Mouse (Mus musculus) heart, embryonic 14.5 days (tissue): Measurements from ENCODE around the gene Efcab5. TPM values are rescaled to one million over a fixed set of nuclear protein-coding genes. Genes with fewer than 3 reads are reported as not detected.
A peak's percentile ranks its signal among the peaks of the same experiment; 100 is the strongest.

Experiments used
- ATAC-seq: fragments of 200-750 bp; cut with Nextera tagmentation; 2 replicates; pipeline ENCODE4 v1.8.0; 2017; ENCODE audit warnings: low read depth, moderate TSS enrichment; ENCODE audit not compliant: insufficient number of reproducible peaks, insufficient read depth, low FRiP score
- H3K27ac ChIP-seq, 2 experiments: fragments of 200-500 bp in 1 of 2; fragments of 300-500 bp in 1 of 2; sonication (generic) in 1 of 2; replicated peaks in 1 of 2; 2 replicates each; pipeline ENCODE4 v1.5.1; 2012 to 2014; ENCODE audit warnings: low read depth in 2 of 2, low read length in 2 of 2, control low read depth in 1 of 2, mild to moderate bottlenecking in 1 of 2, mixed read lengths in 1 of 2; ENCODE audit not compliant: control insufficient read depth in 1 of 2, insufficient read depth in 1 of 2
- H3K27me3 ChIP-seq: fragments of 300-500 bp; sonication (generic); 2 replicates; pipeline ENCODE4 v1.6.1; 2014; ENCODE audit warnings: mild to moderate bottlenecking, low read length, control low read depth; ENCODE audit not compliant: control insufficient read depth, insufficient read depth
- H3K36me3 ChIP-seq: fragments of 300-500 bp; sonication (generic); 2 replicates; pipeline ENCODE4 v1.6.1; 2014; ENCODE audit warnings: mild to moderate bottlenecking, control low read depth, low read length, mixed read lengths; ENCODE audit not compliant: control insufficient read depth, insufficient read depth
- H3K4me1 ChIP-seq, 2 experiments: fragments of 200-500 bp in 1 of 2; fragments of 300-500 bp in 1 of 2; sonication (generic) in 1 of 2; 2 replicates each; pipeline ENCODE4 v1.6.1; 2012 to 2014; ENCODE audit warnings: low read length in 2 of 2, control low read depth in 1 of 2, mixed read lengths in 1 of 2; ENCODE audit not compliant: control insufficient read depth in 2 of 2, insufficient read depth in 2 of 2
- H3K4me2 ChIP-seq: fragments of 300-500 bp; sonication (generic); 2 replicates; pipeline ENCODE4 v1.6.1; 2014; ENCODE audit warnings: mild to moderate bottlenecking, low read length
- H3K4me3 ChIP-seq, 2 experiments: fragments of 200-500 bp in 1 of 2; fragments of 300-500 bp in 1 of 2; sonication (generic) in 1 of 2; 2 replicates each; pipeline ENCODE4 v1.5.1; 2012 to 2014; ENCODE audit warnings: low read length in 2 of 2, mild to moderate bottlenecking in 2 of 2, control low read depth in 1 of 2, low read depth in 1 of 2, moderate library complexity in 1 of 2; ENCODE audit not compliant: control insufficient read depth in 1 of 2, insufficient read depth in 1 of 2
- H3K9ac ChIP-seq: fragments of 300-500 bp; sonication (generic); 2 replicates; pipeline ENCODE4 v1.6.1; 2014; ENCODE audit warnings: mild to moderate bottlenecking, low read length
- H3K9me3 ChIP-seq: fragments of 300-500 bp; sonication (generic); 2 replicates; pipeline ENCODE4 v1.6.1; 2016; ENCODE audit warnings: low read length, control low read depth; ENCODE audit not compliant: control insufficient read depth
- WGBS: fragments of 180-500 bp; shearing (Covaris S2); extraction: QIAGEN DNeasy Blood & Tissue Kit; methylation state at CpG from one replicate; pipeline ENCODE4 v1.1.7; 2014; 5-methylcytosine and 5-hydroxymethylcytosine counted together
- polyA plus RNA-seq: library from polyadenylated mRNA; unstranded; fragments of >200 nt; fragmentation: Nextera tagmentation; extraction: Ambion mirVana; gene quantifications from 2 replicates; pipeline ENCODE4 v1.2.1, GENCODE M21; 2014

The Efcab5 gene
- polyA plus RNA-seq, 1 experiment from 2014 or later = 0.43 TPM

DNA sequence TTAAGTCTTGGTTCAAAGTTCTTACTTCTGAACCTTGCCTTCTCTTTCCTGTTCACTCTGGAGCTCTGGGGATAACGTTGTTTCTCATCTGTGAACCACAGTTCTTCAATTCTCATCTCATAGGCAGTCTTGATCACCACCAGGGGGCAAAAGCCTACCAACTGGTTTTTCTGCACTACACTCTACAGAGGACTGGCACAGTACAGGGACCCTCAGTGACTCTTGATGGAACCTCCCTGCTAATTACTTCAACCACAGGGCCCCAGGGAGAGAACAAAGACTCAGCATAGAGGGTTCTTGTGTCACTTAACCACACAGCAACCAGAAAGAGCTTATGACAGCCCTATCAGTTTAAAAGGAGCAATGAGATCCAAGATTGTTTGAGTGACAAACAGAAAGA, 26.0 kb upstream of the Efcab5 start:
- no peaks in the 10 kb centered on the region for H3K9me3 ChIP-seq
- H3K27me3 ChIP-seq = no peaks in the 10 kb centered on the region
- peaks cover 0 to 3% of the 10 kb centered on the region in 2 experiments; a peak in 2 of 4 replicates for H3K4me1 ChIP-seq
- no peak overlapping the region for H3K4me3 ChIP-seq
- H3K36me3 ChIP-seq = no peaks in the 10 kb centered on the region
- no peak overlapping the region for H3K27ac ChIP-seq
- no peak overlapping the region for H3K9ac ChIP-seq
- ATAC-seq = peak; percentile 43; the same call in 1 of the 2 replicates
- peak overlapping the region; percentile 87; the same call in 1 of the 2 replicates for H3K4me2 ChIP-seq
- WGBS = 3% methylated on average over 1 of the region's 1 CpGs

DNA sequence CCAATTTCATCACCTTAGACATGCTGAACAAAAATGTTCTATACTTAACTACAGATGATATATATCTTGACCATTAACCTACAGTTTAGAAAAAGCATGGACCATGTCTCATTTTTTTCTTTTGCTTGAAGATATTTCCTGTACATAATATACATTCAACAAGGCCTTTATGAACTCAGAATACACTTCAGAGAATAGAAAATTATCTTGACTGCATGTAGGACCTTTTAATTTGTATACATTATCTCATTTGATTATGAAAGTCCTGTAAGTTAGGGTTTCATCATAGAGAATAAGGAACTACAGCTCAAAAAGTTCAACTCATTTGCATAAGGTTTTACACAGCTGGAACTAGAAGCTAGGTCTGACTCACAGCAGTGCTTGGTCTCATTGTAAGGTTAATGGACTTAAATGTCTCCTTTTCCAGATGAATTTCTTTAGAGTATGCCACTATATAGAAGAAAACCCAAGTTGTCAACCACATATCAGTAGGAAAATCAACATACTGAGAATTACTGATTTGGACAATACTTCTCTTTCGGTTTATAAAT, 25.4 kb upstream of the Efcab5 start:
- no peaks in the 10 kb centered on the region for H3K36me3 ChIP-seq
- H3K4me3 ChIP-seq = no peak overlapping the region
- H3K27me3 ChIP-seq = no peaks in the 10 kb centered on the region
- no peak for ATAC-seq
- no peak overlapping the region for H3K27ac ChIP-seq
- no peak overlapping the region for H3K9ac ChIP-seq
- WGBS = 77% methylated on average over 1 of the region's 1 CpGs
- no peak overlapping the region for H3K4me2 ChIP-seq
- H3K4me1 ChIP-seq = peaks cover 0 to 3% of the 10 kb centered on the region in 2 experiments; a peak in 2 of 4 replicates
- H3K9me3 ChIP-seq = no peaks in the 10 kb centered on the region

DNA sequence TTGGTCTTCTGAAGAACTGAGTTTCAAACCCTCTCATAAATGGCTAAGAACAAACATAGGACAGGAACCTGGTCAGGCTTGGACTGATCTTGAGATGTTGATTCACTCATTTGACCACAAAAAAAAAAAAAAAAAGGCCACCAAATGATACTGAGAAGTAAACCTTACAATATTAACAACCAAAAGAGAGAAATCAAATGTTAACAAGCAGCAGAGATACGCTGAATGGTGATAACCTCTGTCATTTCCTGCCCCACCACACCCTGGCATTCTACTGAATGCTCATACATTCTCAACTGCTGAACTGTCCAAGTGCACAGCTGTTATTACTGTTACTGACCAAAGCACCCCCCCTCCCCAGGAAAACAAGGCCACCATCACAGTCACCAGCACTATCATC, 11.9 kb upstream of the Efcab5 start:
- peaks cover 5 to 13% of the 10 kb centered on the region in 2 experiments for H3K4me1 ChIP-seq
- ATAC-seq = no peak
- no peak overlapping the region for H3K4me2 ChIP-seq
- H3K4me3 ChIP-seq = no peak overlapping the region
- no peak overlapping the region for H3K27ac ChIP-seq
- H3K36me3 ChIP-seq = no peaks in the 10 kb centered on the region
- H3K9me3 ChIP-seq = no peaks in the 10 kb centered on the region
- WGBS = 71% methylated on average over 1 of the region's 1 CpGs
- no peaks in the 10 kb centered on the region for H3K27me3 ChIP-seq
- no peak overlapping the region for H3K9ac ChIP-seq

DNA sequence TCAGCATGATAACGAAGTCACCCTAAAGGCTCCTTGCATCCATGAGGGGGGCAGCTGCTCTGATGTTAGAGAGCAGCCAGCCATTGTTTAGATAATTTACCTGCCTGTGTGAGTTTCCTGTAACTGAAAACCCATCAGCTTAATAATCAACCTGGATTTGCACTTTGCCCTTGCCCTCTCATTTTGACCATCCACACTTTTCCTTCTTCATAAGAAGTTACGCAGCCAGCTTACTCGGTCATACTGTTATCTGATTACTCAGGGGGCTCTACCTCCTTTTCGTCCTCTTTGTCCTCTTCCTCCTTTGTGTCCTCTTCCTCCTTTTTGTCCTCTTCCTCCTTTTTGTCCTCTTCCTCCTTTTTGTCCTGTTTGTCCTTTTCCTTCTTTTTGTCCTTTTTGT, 10.9 kb upstream of the Efcab5 start:
- no peak for ATAC-seq
- peaks cover 5 to 23% of the 10 kb centered on the region in 2 experiments for H3K4me1 ChIP-seq
- no peak overlapping the region for H3K9ac ChIP-seq
- no peak overlapping the region for H3K4me2 ChIP-seq
- no peaks in the 10 kb centered on the region for H3K36me3 ChIP-seq
- no peaks in the 10 kb centered on the region for H3K9me3 ChIP-seq
- H3K27ac ChIP-seq = no peak overlapping the region
- H3K4me3 ChIP-seq = no peak overlapping the region
- 65% methylated on average over 4 of the region's 4 CpGs for WGBS
- H3K27me3 ChIP-seq = no peaks in the 10 kb centered on the region

DNA sequence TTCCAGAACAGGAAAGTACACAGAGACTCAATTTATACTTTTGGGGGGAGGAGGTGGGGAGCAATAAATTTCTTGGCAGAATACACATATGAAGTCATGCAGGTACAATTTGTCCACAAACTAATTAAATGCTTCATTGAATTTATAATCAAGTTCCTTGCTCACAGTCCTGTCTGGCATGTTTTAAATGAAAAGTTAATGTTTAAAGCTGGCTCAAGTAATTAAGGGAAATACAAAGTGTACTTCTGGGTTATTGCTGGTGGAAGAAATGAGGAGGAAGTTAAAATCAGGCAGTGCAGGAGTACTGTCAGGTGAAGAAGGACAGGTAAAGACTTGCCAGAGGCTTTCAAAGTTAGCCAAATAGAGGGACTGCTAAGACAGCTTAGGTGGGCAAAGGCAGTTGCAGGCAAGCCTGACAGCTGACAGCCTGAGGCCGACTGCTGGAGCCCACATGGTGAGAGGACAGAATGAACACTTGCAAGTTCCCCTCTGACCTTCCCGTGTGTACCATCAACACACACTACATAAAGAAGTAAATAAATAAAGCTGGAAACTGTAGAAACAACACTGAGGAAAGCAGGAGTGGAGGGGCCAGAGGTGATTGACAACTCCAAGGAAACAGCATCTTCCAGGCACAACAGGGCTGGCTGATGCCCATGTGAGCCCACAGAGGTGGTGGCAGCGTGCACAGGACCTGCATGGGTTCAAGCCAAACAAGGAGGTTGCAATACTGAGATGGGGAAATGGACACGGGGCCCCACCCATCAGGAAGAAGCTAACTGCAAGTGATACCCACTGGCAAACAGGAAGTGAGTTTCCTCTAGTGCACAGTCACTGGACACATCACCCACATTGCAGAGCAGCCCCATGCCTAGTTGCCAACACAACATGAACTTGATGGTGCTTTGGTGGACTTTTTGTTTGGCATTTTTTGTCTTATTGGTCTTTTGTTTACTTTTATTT, 7.7 kb upstream of the Efcab5 start:
- peaks cover 7 to 30% of the 10 kb centered on the region in 2 experiments for H3K4me1 ChIP-seq
- H3K27me3 ChIP-seq = no peaks in the 10 kb centered on the region
- H3K4me3 ChIP-seq = no peak overlapping the region
- 0 out of 2 replicates have a peak overlapping the region, but pooled peaks have one; percentile 36 for H3K4me2 ChIP-seq
- no peak for ATAC-seq
- H3K36me3 ChIP-seq = no peaks in the 10 kb centered on the region
- no peaks in the 10 kb centered on the region for H3K9me3 ChIP-seq
- WGBS = 42% methylated on average over 4 of the region's 4 CpGs
- H3K9ac ChIP-seq = no peak overlapping the region
- H3K27ac ChIP-seq = peak overlapping the region in 1 of 2 experiments; percentile 77; a peak in 2 of 4 replicates

DNA sequence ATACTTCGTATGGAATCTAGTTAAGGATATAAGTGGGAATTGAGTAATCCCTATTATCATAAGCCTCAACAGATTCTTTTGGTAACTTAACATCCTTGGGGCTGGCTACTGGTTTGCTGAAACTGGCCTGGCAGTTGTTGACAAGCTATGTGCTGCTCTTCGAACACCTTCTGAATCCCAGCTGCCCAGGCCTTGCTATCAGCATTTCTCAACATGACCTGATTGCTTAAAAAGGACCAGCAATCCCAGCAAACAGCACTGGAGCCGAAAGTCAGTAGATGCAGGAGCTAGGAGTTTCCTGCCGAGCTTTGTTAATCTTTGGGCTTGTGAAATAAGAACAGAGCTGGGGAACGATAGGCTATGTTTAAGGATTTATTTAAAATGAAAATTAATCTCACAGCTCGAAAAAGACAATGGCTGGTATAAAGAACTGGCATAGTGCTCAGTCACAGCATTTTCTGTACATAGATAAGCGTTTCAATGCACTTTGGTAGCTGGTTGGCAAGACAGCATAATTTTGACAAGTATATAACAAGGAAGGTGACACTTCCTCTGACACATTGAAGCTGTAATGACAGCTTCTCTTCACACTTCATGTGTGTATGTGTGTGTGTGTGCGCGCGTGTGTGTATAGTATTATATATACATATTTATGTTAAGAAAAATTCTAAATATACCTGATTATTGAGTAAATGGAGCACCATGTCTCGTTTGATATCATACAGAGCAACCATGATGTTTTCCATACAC, 6.8 kb upstream of the Efcab5 start:
- no peak for ATAC-seq
- Histone ChIP-seq H3K9ac (no peak overlapping the region), H3K27me3 (no peaks in the 10 kb centered on the region), H3K36me3 (no peaks in the 10 kb centered on the region), H3K4me1 (peaks cover 7 to 30% of the 10 kb centered on the region in 2 experiments), H3K4me2 (peak overlapping the region; percentile 36), H3K9me3 (no peaks in the 10 kb centered on the region), H3K4me3 (no peak overlapping the region), H3K27ac (peak overlapping the region; percentile 30 to 77; a peak in 3 of 4 replicates)
- 40% methylated on average over 11 of the region's 11 CpGs for WGBS

DNA sequence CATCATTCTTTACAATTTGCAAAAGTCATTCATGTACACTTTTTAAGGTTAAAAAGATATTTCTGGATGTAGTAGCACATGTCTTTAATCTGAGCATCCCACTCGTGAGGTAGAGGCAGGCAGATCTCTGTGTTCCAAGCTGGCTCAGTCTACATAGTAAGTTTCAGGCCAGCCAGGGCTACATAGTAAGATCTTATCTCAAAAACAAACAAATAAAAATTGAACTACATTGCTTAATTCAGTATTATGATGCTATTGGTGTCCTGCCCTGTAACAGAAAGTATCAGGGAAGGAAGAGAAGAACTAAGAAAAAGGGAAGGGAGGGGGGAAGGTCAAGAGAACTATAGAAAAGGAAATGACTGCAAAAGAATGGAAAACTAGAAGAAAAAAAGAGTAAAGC, 6.0 kb upstream of the Efcab5 start:
- no peak overlapping the region for H3K4me2 ChIP-seq
- H3K36me3 ChIP-seq = no peaks in the 10 kb centered on the region
- no peak for ATAC-seq
- H3K4me3 ChIP-seq = no peak overlapping the region
- peak overlapping the region in 1 of 2 experiments; percentile 77; a peak in 2 of 4 replicates for H3K27ac ChIP-seq
- peaks cover 7 to 30% of the 10 kb centered on the region in 2 experiments for H3K4me1 ChIP-seq
- 60% methylated on average over 1 of the region's 1 CpGs for WGBS
- no peak overlapping the region for H3K9ac ChIP-seq
- H3K9me3 ChIP-seq = no peaks in the 10 kb centered on the region
- H3K27me3 ChIP-seq = no peaks in the 10 kb centered on the region
